Mouse (Mus musculus): ENCODE data around the gene Rgs7. TPM values are rescaled to one million over a fixed set of nuclear protein-coding genes. Genes with fewer than 3 reads are reported as not detected.

Rgs7 gene
- total RNA-seq, 4 experiments from 2014 or later = 6.8 to 13.3 (median 11.3) TPM

DNA sequence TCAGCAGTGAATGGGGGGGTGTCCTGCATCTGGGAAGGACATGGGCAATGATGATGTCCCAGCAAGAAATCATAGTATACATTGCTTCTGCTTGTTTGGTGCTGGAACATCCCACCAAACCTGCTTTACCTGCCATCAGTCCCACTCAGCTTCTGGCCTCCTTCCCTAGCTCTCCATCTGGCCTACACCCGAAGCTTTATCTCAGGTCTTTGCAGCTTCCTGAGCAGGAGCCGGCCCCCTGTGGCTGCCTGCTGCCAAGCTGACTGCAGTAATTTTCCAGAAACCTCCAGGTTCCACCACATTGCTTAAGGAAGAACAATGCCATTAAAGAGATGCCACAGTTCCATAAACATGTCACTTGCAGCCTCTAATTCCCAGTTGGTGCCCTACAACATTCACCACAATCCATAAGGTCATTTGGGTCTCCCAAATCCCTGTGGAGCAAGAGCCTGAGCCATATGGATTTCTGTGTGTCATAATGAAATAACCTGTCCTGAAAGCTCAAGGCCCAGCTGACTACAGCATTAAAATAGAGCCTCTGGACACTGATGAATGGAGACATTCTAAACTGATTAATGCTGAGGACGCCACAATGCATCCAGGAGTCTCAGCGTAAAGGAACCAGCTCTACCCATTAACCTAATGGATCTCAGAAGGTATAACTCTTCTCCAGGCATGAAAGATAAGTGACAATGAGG is 60.8 kb downstream of the Rgs7 start:
- no peak for DNase-seq

- DNase-seq = no peak
These were observed 65.2 kb downstream of the Rgs7 start for GRCm38 (mm10) chr1:175427112-175427511.

DNA sequence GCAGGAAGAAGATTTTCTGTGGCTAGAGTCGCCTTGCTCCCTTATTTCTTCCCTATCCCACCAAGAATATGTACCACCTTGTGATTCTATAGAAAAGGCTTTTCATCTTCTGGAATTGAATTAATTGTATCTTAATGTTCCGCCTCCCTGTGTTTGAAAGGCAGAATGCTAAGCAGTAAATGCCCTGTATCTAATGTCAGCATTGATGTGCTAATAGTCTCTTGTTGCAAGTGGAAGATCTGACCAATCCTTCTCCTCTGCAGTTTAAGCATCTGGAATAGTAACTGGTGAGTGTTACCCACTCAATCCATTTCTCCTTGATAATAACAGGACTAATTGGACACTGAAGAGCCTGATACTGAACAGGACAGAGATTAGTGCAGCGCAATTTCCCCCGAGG is 65.9 kb downstream of the Rgs7 start:
- no peak for DNase-seq

DNA sequence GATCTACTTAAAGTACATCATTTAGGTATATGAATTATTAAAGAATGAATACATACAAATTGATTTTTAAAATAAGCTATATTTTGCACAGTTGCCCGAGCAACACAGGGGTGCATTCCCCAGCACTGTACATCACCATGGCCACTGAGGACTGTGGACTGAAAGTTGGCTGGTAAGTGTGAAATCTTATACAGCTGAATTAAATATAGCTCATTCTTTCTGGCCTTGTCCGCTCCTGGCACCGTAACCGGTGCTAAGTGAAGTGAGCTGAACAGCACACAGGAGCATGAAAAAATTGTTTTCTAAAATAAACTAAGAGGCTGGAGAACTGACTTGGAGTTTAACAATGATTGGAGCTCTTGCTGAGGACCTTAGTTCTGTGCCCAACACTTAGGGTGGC is 71.4 kb downstream of the Rgs7 start:
- no peak for DNase-seq

DNA sequence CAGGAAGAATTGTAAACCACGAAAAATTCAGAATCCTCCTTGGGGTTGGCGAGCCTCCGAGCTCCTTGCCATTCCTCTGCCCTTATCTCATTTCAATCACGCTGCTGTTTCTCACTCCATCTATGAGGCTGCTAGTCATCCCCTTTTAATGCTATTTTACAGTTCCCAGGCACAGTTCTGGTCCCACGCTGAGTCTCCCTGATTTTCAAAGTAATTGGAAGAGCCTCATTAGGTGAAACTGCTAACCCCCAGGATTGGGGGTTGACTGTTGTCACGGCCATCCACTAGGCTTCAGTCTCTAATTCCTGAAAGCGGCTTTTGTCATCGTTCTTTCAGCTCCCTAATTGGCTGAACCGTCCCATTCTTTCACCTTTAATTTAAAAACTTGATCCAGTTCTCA is 76.6 kb downstream of the Rgs7 start:
- no peak for DNase-seq

DNA sequence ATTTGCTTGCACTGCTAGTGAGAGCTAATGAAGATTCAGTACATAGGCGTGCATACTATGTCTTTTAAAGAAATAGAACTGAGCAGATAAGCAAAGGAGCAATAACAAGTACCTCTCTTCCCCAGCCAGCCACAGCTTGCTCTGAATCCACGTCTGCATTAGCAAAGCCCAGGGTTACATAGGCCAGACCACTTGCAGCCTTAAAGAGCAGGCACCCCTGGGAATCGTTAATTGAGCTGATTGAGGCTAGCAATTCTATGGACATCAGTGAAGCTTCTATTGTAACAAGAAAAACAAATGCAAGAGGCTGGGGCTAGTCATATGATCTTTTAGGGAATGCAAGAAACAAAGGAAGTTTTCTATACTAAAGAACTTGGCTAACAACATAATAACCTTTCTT is 81.9 kb downstream of the Rgs7 start:
- DNase-seq = no peak

GRCm38 (mm10) chr1:175391894-175392293 is 100.4 kb downstream of the Rgs7 start:
- no peak for DNase-seq

GRCm38 (mm10) chr1:175389250-175389649 is 103.0 kb downstream of the Rgs7 start:
- DNase-seq = no peak

GRCm38 (mm10) chr1:175385581-175386235 is 106.6 kb downstream of the Rgs7 start:
- no peak for DNase-seq

DNA sequence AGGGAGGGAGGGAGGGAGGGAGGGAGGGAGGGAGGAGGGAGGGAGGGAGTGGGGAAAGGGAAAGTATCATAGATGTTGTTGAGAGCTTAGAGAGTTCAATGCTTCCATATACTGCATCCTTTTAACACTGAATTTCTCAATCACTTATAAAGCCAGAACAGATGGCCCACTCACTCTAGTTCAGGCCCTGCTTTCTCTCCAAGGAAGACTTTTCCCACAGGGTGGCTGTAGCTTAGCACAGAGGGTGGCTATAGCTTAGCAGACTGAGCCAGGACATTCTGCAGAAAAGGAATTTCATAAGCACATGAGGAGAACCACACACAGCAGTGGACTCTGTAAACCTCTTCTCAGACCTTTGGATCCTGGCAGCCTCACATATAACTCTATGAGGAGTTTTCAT is 119.7 kb downstream of the Rgs7 start:
- no peak for DNase-seq

DNA sequence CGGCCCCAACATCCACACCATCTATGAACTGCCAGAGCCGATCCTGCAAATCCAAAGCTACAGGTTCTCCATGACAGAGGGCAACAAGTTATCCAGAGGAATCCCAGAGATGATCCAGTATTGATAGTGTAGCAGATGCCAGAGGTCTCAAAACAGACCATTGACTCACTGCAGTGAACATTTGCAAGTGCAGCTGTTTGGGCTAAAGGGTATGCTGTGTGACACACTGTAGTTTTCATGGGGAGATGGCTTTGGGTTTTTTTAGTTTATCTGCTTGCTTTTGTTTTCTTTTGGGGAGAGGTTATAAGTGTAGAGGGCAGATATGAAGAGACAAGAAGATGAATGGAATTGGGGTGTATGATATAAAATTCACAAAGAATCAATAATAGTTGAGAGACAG is 124.2 kb downstream of the Rgs7 start:
- DNase-seq = no peak

- DNase-seq = no peak
These were observed 128.7 kb downstream of the Rgs7 start for GRCm38 (mm10) chr1:175363606-175364005.

GRCm38 (mm10) chr1:175359411-175360366 is 132.6 kb downstream of the Rgs7 start:
- DNase-seq = no peak

- no peak for DNase-seq
These were observed 139.4 kb downstream of the Rgs7 start for GRCm38 (mm10) chr1:175352921-175353320.

GRCm38 (mm10) chr1:175346162-175346561 is 146.1 kb downstream of the Rgs7 start:
- DNase-seq = no peak

DNA sequence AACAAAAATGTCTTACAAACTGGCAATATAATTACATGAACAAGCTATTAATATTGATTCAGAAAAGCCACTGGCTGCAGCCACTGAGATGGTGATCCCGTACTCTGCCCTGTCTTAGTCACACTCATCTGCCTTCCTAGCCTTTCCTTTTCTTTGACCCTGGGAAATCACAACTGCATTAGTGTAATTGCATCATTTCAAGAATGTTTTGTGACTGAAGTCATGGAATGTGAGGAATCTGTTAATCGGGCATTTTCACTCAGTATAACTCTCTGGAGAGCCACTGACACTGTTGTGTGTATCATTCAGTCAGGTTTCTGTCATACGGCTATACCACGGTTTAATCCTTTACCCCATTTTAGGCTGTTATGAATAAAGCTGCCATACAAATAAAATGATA is 156.1 kb downstream of the Rgs7 start:
- no peak for DNase-seq

DNA sequence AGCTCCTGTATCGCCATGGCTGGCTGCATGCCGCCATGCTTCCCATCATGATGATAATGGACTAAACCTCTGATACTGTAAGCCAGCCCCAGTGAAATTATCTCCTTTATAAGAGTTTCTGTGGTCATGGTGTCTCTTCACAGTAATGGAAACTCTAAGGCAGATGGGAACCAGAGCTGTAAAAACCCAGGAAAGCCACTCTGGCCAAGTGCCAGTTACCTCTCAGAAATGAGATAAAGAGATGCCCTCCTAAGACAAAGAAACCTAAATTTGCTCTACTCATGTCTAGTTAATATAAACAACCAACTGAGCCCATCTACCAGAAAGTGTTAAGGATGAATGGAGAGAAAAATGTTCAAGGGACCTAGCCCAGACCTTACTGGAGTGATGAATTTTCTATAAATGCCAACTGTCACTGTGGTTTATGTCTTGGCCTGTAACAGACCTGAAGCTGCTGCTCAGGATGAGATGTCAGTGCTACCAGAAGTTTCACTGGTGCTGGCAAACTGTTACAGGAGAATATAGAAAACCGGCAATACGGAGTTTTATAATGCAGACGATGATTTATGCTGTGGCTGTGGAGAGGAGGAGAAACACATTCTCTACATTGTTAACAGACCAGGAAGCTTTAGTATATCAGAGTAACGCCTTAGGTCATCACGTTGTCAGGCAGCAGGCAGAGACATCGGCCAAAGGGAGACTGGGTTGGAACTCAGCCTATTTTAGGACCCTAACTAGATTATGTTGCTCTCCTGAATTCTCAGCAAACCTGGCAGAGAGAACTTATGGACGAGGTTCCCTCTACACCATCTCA is 159.1 kb downstream of the Rgs7 start:
- DNase-seq = no peak

GRCm38 (mm10) chr1:175329934-175330471 is 162.3 kb downstream of the Rgs7 start:
- DNase-seq = no peak

- DNase-seq = no peak
These were observed 169.5 kb downstream of the Rgs7 start for GRCm38 (mm10) chr1:175322781-175323180.

DNA sequence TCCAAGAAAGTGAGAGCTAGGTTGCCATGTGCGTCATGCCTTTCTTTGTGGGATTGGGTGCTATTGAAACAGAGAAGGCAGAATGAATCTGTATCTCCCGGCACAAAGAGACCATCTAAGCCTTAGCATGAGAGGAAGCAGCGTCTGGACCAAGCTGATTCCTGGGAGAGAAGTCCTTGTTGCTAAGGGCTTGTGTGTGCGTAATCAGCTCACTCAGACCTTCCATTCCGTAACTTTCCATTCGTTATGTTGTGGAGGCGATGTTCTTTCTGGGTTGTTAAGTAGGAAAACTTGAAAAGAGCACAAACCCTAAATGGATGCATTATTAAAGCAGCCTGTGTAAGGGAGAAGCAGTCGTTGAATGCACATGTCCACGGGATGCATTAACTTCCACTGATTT is 173.1 kb downstream of the Rgs7 start:
- no peak for DNase-seq

GRCm38 (mm10) chr1:175317264-175317663 is 175.0 kb downstream of the Rgs7 start:
- DNase-seq = no peak

GRCm38 (mm10) chr1:175307604-175308003 is 184.7 kb downstream of the Rgs7 start:
- DNase-seq = no peak
